Mouse (Mus musculus) hindbrain, embryonic 14.5 days (tissue): ENCODE results near the gene Pi4kb. TPM values are rescaled to one million over a fixed set of nuclear protein-coding genes. Genes with fewer than 3 reads are reported as not detected.
"Not testable (repeated sequence)": the region's sequence is repeated elsewhere in the genome, so short reads cannot be mapped to it uniquely, and the experiment has no call there.

Source experiments
- ATAC-seq: fragments of 200-750 bp; cut with Nextera tagmentation; 2 replicates; pipeline ENCODE4 v1.8.0; 2017; ENCODE audit warnings: moderate number of reproducible peaks, mild to moderate bottlenecking, moderate TSS enrichment, moderate library complexity; ENCODE audit not compliant: low FRiP score
- DNase-seq: peaks from one replicate; pipeline ENCODE4 v3.0.0-alpha.2; 2015; ENCODE audit warnings: low spot score
- H3K27ac ChIP-seq: fragments of 300-500 bp; sonication (generic); 2 replicates; pipeline ENCODE4 v1.5.1; 2014; ENCODE audit warnings: mild to moderate bottlenecking, moderate library complexity
- H3K27me3 ChIP-seq: fragments of 300-500 bp; sonication (generic); 2 replicates; pipeline ENCODE4 v1.6.1; 2014; ENCODE audit warnings: mild to moderate bottlenecking, low read length, mixed read lengths; ENCODE audit not compliant: control insufficient read depth, insufficient read depth
- H3K36me3 ChIP-seq: fragments of 300-500 bp; sonication (generic); replicated peaks from 2 replicates; pipeline ENCODE4 v1.6.1; 2014; ENCODE audit not compliant: control insufficient read depth, insufficient read depth
- H3K4me1 ChIP-seq: fragments of 300-500 bp; sonication (generic); replicated peaks from 2 replicates; pipeline ENCODE4 v1.6.1; 2014; ENCODE audit warnings: antibody characterized with exemption, low read length, mixed read lengths; ENCODE audit not compliant: control insufficient read depth, insufficient read depth
- H3K4me2 ChIP-seq: fragments of 300-500 bp; sonication (generic); replicated peaks from 2 replicates; pipeline ENCODE4 v1.6.1; 2014; ENCODE audit warnings: mild to moderate bottlenecking, moderate library complexity
- H3K4me3 ChIP-seq: fragments of 300-500 bp; sonication (generic); replicated peaks from 2 replicates; pipeline ENCODE4 v1.5.1; 2014; ENCODE audit warnings: mild to moderate bottlenecking, low read length
- H3K9ac ChIP-seq: fragments of 300-500 bp; sonication (generic); 2 replicates; pipeline ENCODE4 v1.6.1; 2014
- H3K9me3 ChIP-seq: fragments of 300-500 bp; sonication (generic); 2 replicates; pipeline ENCODE4 v1.6.1; 2016; ENCODE audit warnings: low read length; ENCODE audit not compliant: control insufficient read depth
- WGBS: fragments of 180-500 bp; shearing (Covaris S2); extraction: QIAGEN DNeasy Blood & Tissue Kit; methylation state at CpG from one replicate; pipeline ENCODE4 v1.1.7; 2014; 5-methylcytosine and 5-hydroxymethylcytosine counted together
- polyA plus RNA-seq: library from polyadenylated mRNA; unstranded; fragments of >200 nt; fragmentation: Nextera tagmentation; extraction: Ambion mirVana; gene quantifications from 2 replicates; pipeline ENCODE4 v1.2.1, GENCODE M21; 2014

Pi4kb gene
- polyA plus RNA-seq, 1 experiment from 2014 or later: 28.4 TPM

- DNase-seq: no peak
- Histone ChIP-seq H3K27ac (peak overlapping the region; percentile 97), H3K36me3 (peaks cover 7% of the 10 kb centered on the region), H3K9ac (peak overlapping the region; percentile 74), H3K9me3 (no peaks in the 10 kb centered on the region), H3K27me3 (no peaks in the 10 kb centered on the region), H3K4me3 (peak overlapping the region; percentile 85), H3K4me1 (peaks cover 19% of the 10 kb centered on the region), H3K4me2 (peak overlapping the region; percentile 80)
- no peak for ATAC-seq
- 5% methylated on average over 21 of the region's 21 CpGs for WGBS
Measured at GRCm38 (mm10) chr3:95016532-95017056, 42.1 kb downstream of the Pi4kb start.

- no peak overlapping the region for H3K4me3 ChIP-seq
- no peak for DNase-seq
- no peak overlapping the region for H3K4me2 ChIP-seq
- WGBS: 86% methylated on average over 2 of the region's 2 CpGs
- H3K27me3 ChIP-seq: no peaks in the 10 kb centered on the region
- H3K4me1 ChIP-seq: peaks cover 12% of the 10 kb centered on the region
- H3K9me3 ChIP-seq: no peaks in the 10 kb centered on the region
- ATAC-seq: no peak
- H3K9ac ChIP-seq: no peak overlapping the region
- H3K27ac ChIP-seq: no peak overlapping the region
- no peaks in the 10 kb centered on the region for H3K36me3 ChIP-seq
Measured at GRCm38 (mm10) chr3:95018741-95019140, 44.2 kb downstream of the Pi4kb start.

GRCm38 (mm10) chr3:95020956-95021355, 46.4 kb downstream of the Pi4kb start:
- DNase-seq, H3K9ac ChIP-seq, H3K27me3 ChIP-seq, H3K27ac ChIP-seq, ATAC-seq, H3K9me3 ChIP-seq, H3K4me3 ChIP-seq, H3K4me2 ChIP-seq, H3K4me1 ChIP-seq, H3K36me3 ChIP-seq: not testable (repeated sequence)
- 92% methylated on average over 5 of the region's 5 CpGs for WGBS

GRCm38 (mm10) chr3:95024551-95024950, 50.0 kb downstream of the Pi4kb start:
- Histone ChIP-seq H3K9me3 (no peaks in the 10 kb centered on the region), H3K9ac (no peak overlapping the region), H3K4me2 (0 out of 2 replicates have a peak overlapping the region, but pooled peaks have one; percentile 1), H3K27me3 (no peaks in the 10 kb centered on the region), H3K4me1 (no peaks in the 10 kb centered on the region), H3K36me3 (peaks cover under 1% of the 10 kb centered on the region), H3K4me3 (no peak overlapping the region), H3K27ac (no peak overlapping the region)
- DNase-seq: no peak
- no peak; the same call in 1 of the 2 replicates for ATAC-seq
- 29% methylated on average over 11 of the region's 11 CpGs for WGBS

- Histone ChIP-seq H3K27ac (no peak overlapping the region), H3K9ac (no peak overlapping the region), H3K9me3 (no peaks in the 10 kb centered on the region), H3K4me3 (no peak overlapping the region), H3K27me3 (no peaks in the 10 kb centered on the region), H3K36me3 (peaks cover 7% of the 10 kb centered on the region), H3K4me1 (no peaks in the 10 kb centered on the region), H3K4me2 (no peak overlapping the region)
- 44% methylated on average over 5 of the region's 5 CpGs for WGBS
- no peak for DNase-seq
- ATAC-seq: no peak
Measured at GRCm38 (mm10) chr3:95025202-95025601, 50.7 kb downstream of the Pi4kb start.

- H3K4me2 ChIP-seq: no peak overlapping the region
- WGBS: 57% methylated on average over 5 of the region's 5 CpGs
- H3K9ac ChIP-seq: no peak overlapping the region
- no peak for ATAC-seq
- H3K4me1 ChIP-seq: no peaks in the 10 kb centered on the region
- DNase-seq: no peak
- H3K27ac ChIP-seq: no peak overlapping the region
- H3K27me3 ChIP-seq: no peaks in the 10 kb centered on the region
- H3K36me3 ChIP-seq: peaks cover 27% of the 10 kb centered on the region
- H3K4me3 ChIP-seq: no peak overlapping the region
- no peaks in the 10 kb centered on the region for H3K9me3 ChIP-seq
Measured at GRCm38 (mm10) chr3:95027057-95027645, 52.6 kb downstream of the Pi4kb start.

- no peak overlapping the region for H3K9ac ChIP-seq
- H3K4me2 ChIP-seq: no peak overlapping the region
- peaks cover 32% of the 10 kb centered on the region for H3K36me3 ChIP-seq
- no peaks in the 10 kb centered on the region for H3K27me3 ChIP-seq
- H3K4me3 ChIP-seq: no peak overlapping the region
- H3K9me3 ChIP-seq: no peaks in the 10 kb centered on the region
- H3K27ac ChIP-seq: no peak overlapping the region
- DNase-seq (no peak), ATAC-seq (no peak)
- H3K4me1 ChIP-seq: no peaks in the 10 kb centered on the region
- WGBS: 67% methylated on average over 5 of the region's 5 CpGs
Measured at GRCm38 (mm10) chr3:95027701-95028100, 53.2 kb downstream of the Pi4kb start.

GRCm38 (mm10) chr3:95028603-95029002, 54.1 kb downstream of the Pi4kb start:
- DNase-seq (no peak), ATAC-seq (no peak)
- Histone ChIP-seq H3K4me2 (no peak overlapping the region), H3K36me3 (peaks cover 41% of the 10 kb centered on the region), H3K27me3 (no peaks in the 10 kb centered on the region), H3K4me3 (no peak overlapping the region), H3K27ac (no peak overlapping the region), H3K9me3 (no peaks in the 10 kb centered on the region), H3K4me1 (no peaks in the 10 kb centered on the region), H3K9ac (no peak overlapping the region)
- 92% methylated on average over 3 of the region's 3 CpGs for WGBS

GRCm38 (mm10) chr3:95029291-95029827, 54.8 kb downstream of the Pi4kb start:
- not testable (repeated sequence) for H3K27ac ChIP-seq, H3K4me1 ChIP-seq, ATAC-seq, H3K9ac ChIP-seq, H3K27me3 ChIP-seq, H3K4me3 ChIP-seq, DNase-seq, H3K4me2 ChIP-seq, H3K9me3 ChIP-seq
- peaks cover 49% of the 10 kb centered on the region for H3K36me3 ChIP-seq
- 82% methylated on average over 3 of the region's 3 CpGs for WGBS
